Mouse (Mus musculus) liver, embryonic 14.5 days (tissue): ENCODE measurements around the gene Lima1.

ENCODE experiments used
- CTCF ChIP-seq: IDR thresholded peaks from 2 replicates; pipeline ENCODE4 v1.5.1; 2016; ENCODE audit warnings: antibody characterized with exemption, low read depth, control low read depth
- EP300 ChIP-seq: IDR thresholded peaks from 2 replicates; pipeline ENCODE4 v1.6.1; 2016; ENCODE audit warnings: antibody characterized with exemption, low read depth

DNA sequence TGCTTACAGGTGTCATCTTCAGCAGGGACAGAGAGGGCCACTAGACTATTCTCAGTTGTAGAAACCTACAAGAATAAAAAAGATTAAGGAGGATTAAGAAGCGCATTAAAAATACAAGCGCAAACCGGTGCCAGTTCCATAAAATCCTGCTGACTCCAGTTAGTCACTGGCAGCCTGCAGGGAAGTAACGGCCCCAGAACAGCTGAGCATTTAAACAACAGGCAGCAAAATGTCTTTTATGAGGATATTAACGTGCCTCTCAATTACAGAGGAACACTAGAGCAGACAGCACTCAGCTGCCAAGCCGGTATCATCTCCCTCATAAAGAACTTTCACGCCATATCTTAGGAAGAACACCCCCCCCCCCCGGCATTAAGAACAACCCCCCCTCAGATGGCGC lies 78.5 kb downstream of the Lima1 start:
- no peak for TF ChIP-seq CTCF
- TF ChIP-seq EP300, result no peak
